Mouse (Mus musculus): ENCODE results near the gene Zfp426.

- peak in 1 of 2 experiments; percentile 39; a peak in 2 of 4 replicates for TF ChIP-seq CTCF (conservative IDR thresholded peaks at IDR 0.05 in 1 of 2, IDR thresholded peaks at IDR 0.05 in 1 of 2; ENCODE audit: low read depth in 2 of 2, low read length in 2 of 2)
- TF ChIP-seq ELF1 (IDR thresholded peaks at IDR 0.05; ENCODE audit: low read depth, low read length), result no peak
- TF ChIP-seq ZNF384 (IDR thresholded peaks at IDR 0.05; ENCODE audit: low read depth, low read length), result no peak
- TF ChIP-seq TCF12 (IDR thresholded peaks at IDR 0.05; ENCODE audit: low read depth, low read length), result no peak
- TF ChIP-seq MAFK (IDR thresholded peaks at IDR 0.05; ENCODE audit: insufficient replicate concordance, low read length), result no peak
- TF ChIP-seq MEF2A (IDR thresholded peaks at IDR 0.05; ENCODE audit: borderline replicate concordance, low read depth, low read length), result no peak
- TF ChIP-seq POLR2A (IDR thresholded peaks at IDR 0.05; ENCODE audit: low read depth, low read length), result no peak
These were observed 735 bp upstream of the Zfp426 start for GRCm38 (mm10) chr9:20493281-20493680.
